Mouse (Mus musculus) liver, postnatal 0 days (tissue): ENCODE results near the gene Esp23. TPM values are rescaled to one million over a fixed set of nuclear protein-coding genes. Genes with fewer than 3 reads are reported as not detected.
"Not testable (repeated sequence)": the region's sequence is repeated elsewhere in the genome, so short reads cannot be mapped to it uniquely, and the experiment has no call there.

Experiments
- ATAC-seq: fragments of 200-750 bp; cut with Nextera tagmentation; 2 replicates; pipeline ENCODE4 v1.8.0; 2017; ENCODE audit warnings: mild to moderate bottlenecking, moderate library complexity
- DNase-seq: peaks from one replicate; pipeline ENCODE4 v3.0.0-alpha.2; 2016
- H3K27ac ChIP-seq: fragments of 300-500 bp; sonication (generic); 2 replicates; pipeline ENCODE4 v1.5.1; 2014; ENCODE audit warnings: antibody characterized with exemption, moderate library complexity, mild to moderate bottlenecking, low read depth
- H3K27me3 ChIP-seq: fragments of 300-500 bp; sonication (generic); 2 replicates; pipeline ENCODE4 v1.6.1; 2014; ENCODE audit warnings: low read length, control low read depth, mixed read lengths; ENCODE audit not compliant: insufficient read depth
- H3K36me3 ChIP-seq: fragments of 300-500 bp; sonication (generic); replicated peaks from 2 replicates; pipeline ENCODE4 v1.6.1; 2014; ENCODE audit warnings: mild to moderate bottlenecking, control low read depth, low read length, moderate library complexity, mixed read lengths; ENCODE audit not compliant: insufficient read depth
- H3K4me1 ChIP-seq: fragments of 300-500 bp; sonication (generic); 2 replicates; pipeline ENCODE4 v1.6.1; 2014; ENCODE audit warnings: antibody characterized with exemption, mild to moderate bottlenecking, control low read depth; ENCODE audit not compliant: insufficient read depth
- H3K4me2 ChIP-seq: fragments of 300-500 bp; sonication (generic); 2 replicates; pipeline ENCODE4 v1.6.1; 2014; ENCODE audit warnings: low read depth, mild to moderate bottlenecking, low read length, moderate library complexity, mixed read lengths
- H3K4me3 ChIP-seq: fragments of 300-500 bp; sonication (generic); 2 replicates; pipeline ENCODE4 v1.5.1; 2014; ENCODE audit warnings: low read depth, low read length
- H3K9ac ChIP-seq: fragments of 300-500 bp; sonication (generic); replicated peaks from 2 replicates; pipeline ENCODE4 v1.6.1; 2014; ENCODE audit warnings: mild to moderate bottlenecking, moderate library complexity
- H3K9me3 ChIP-seq: fragments of 300-500 bp; sonication (generic); 2 replicates; pipeline ENCODE4 v1.6.1; 2016; ENCODE audit warnings: mild to moderate bottlenecking, control low read depth, low read length, mixed read lengths
- CTCF ChIP-seq: sonication (generic); IDR thresholded peaks from 2 replicates; pipeline ENCODE4 v1.5.1; 2016; ENCODE audit warnings: antibody characterized with exemption, low read depth
- EP300 ChIP-seq: IDR thresholded peaks from 2 replicates; pipeline ENCODE4 v1.6.1; 2016; ENCODE audit warnings: antibody characterized with exemption, low read depth, mild to moderate bottlenecking
- WGBS: fragments of 180-500 bp; shearing (Covaris S2); extraction: QIAGEN DNeasy Blood & Tissue Kit; methylation state at CpG from one replicate; pipeline ENCODE4 v1.1.7; 2014; ENCODE audit not compliant: insufficient replicate concordance; 5-methylcytosine and 5-hydroxymethylcytosine counted together
- polyA plus RNA-seq: library from polyadenylated mRNA; unstranded; fragments of >200 nt; fragmentation: Nextera tagmentation; extraction: Ambion mirVana; gene quantifications from 2 replicates; pipeline ENCODE4 v1.2.1, GENCODE M21; 2015

The Esp23 gene
- polyA plus RNA-seq, result not detected in 2 replicates

DNA sequence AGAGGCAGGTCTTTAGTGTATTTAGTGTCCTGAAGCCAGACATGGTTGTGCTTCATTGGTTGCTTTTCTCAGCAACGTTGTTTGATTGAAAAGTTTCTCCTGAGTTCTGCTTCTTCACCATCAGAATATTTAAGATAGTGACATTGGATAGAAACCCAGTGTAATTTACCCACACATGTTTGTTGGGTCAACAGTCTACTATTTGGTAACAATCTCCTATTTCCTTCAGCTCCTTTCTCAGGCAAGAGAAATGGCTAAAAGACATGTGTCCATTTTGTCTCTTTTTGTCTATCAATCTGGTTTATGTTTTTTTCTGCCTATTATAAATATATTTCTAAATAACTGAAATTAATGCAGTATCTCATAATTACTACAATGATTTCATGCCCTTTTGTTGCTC is at the start of gene Esp23:
Gene Esp23, minus strand, starts transcription at position 101 of the 400 bp plus-strand sequence.
- no peak within 1 kb of the TSS for H3K27ac ChIP-seq
- no peak within 1 kb of the TSS for H3K9ac ChIP-seq
- 0 out of 2 replicates have a peak, but pooled peaks cover 3% of the 10 kb centered on the region for H3K9me3 ChIP-seq
- no peaks in the 10 kb centered on the region for H3K36me3 ChIP-seq
- H3K4me3 ChIP-seq, result no peak within 1 kb of the TSS
- no peak within 1 kb of the TSS for H3K4me2 ChIP-seq
- H3K27me3 ChIP-seq, result no peaks in the 10 kb centered on the region
- TF ChIP-seq EP300 (no peak), CTCF (no peak)
- ATAC-seq (no peak), DNase-seq (no peak)
- 14% methylated on average over 1 of the region's 1 CpGs for WGBS
- H3K4me1 ChIP-seq, result no peaks in the 10 kb centered on the region

DNA sequence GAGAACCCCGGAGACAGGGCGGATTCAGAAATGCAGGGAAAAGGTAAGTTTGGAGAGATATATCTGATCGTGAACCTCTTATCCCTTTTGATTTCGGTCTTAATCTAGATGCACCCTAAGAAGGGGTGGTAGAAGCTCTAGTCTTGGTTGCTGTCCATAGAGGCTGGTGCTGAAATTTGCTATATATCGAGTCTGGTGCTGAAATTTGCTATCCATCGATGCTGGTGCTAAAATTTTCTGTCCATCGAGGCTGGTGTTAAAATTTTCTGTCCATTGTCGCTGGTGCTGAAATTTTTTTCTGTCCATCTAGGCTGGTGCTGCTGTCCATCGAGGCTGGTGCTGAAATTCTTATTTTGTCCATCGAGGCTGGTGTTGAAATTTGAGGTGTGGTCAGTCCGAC is 30.3 kb upstream of the Esp23 start:
- H3K4me3 ChIP-seq, H3K4me1 ChIP-seq, H3K27ac ChIP-seq, DNase-seq, H3K9ac ChIP-seq, ATAC-seq, H3K27me3 ChIP-seq, H3K9me3 ChIP-seq, H3K36me3 ChIP-seq, H3K4me2 ChIP-seq: not testable (repeated sequence)
- 70% methylated on average over 11 of the region's 11 CpGs for WGBS

DNA sequence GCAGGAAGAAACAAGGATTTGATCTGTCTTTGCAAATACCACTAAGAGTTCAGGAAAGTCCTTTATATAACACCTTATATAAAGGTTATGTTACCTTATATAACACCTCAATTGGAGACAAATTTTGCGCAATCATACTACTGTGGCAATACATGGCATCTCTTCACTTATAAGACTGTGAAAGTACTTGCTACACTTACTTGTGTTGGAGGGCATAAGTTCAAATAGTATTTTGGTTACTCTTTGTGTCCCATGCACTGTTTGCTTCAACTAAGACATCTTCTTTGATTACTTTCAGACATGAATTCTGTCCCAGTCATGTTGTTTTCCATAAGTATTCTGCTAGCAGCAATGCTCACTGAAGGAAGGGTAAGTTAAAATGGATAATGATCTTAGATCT is 18.2 kb upstream of the Esp23 start, which contains the start of gene Esp22:
Gene Esp22, plus strand, starts transcription at position 301 of the 400 bp plus-strand sequence.
- ATAC-seq (no peak), DNase-seq (no peak)
- TF ChIP-seq CTCF, result no peak
- no peak for TF ChIP-seq EP300
- Histone ChIP-seq H3K27ac (no peak within 1 kb of the TSS), H3K9ac (no peak within 1 kb of the TSS), H3K4me1 (no peaks in the 10 kb centered on the region), H3K4me3 (no peak within 1 kb of the TSS), H3K27me3 (no peaks in the 10 kb centered on the region), H3K36me3 (no peaks in the 10 kb centered on the region), H3K9me3 (no peaks in the 10 kb centered on the region; the same call in none of the 2 replicates), H3K4me2 (no peak within 1 kb of the TSS)
- WGBS, result 87% methylated on average over 1 of the region's 1 CpGs

DNA sequence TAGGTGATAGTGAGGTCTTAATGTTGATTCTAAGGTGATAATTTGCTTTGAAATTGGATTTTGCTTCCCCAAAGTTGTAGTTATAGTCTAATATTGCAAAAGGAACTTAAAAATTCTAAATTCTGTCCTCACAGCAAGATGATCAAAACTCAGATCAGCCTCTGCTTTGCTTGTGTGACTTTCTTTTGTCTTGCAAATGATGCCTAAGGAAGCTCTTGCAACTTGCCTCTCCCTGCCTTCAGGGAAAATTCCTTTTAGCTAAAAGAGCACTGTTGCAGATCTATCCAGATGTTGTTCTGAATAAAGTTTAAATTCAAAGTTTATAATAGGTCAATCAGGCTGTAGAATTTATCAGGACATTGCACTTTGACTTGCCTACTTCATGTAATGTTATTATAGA is 13.2 kb downstream of the Esp23 start:
- no peak for TF ChIP-seq CTCF
- no peak for TF ChIP-seq EP300
- ATAC-seq, result no peak
- H3K27ac ChIP-seq, result no peak overlapping the region

DNA sequence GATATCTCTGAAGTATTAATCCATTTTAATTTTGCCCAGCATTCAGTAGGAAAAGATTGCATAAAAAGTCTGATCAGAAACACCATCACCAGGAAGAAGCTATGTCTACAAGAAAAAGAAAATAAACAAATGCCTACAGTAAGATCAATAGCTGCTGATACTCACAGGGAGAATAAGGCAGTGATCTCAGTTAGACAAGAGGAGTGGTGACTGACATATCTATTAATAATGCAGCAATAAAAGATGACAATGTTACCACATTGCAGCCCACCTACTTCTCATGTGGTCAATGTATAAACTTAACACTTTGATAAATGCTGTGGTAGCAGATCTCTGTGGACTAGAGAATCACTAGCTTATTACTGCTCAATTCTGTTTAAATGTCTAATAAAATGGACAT is 33.6 kb downstream of the Esp23 start, which contains the start of gene Gm21903:
Gene Gm21903, minus strand, starts transcription at position 101 of the 400 bp plus-strand sequence.
- TF ChIP-seq CTCF (no peak), EP300 (no peak)
- H3K9me3 ChIP-seq, result no peaks in the 10 kb centered on the region
- ATAC-seq (no peak), DNase-seq (no peak)
- H3K27ac ChIP-seq, result no peak within 1 kb of the TSS
- H3K9ac ChIP-seq, result no peak within 1 kb of the TSS
- no peak within 1 kb of the TSS for H3K4me3 ChIP-seq
- H3K4me2 ChIP-seq, result no peak within 1 kb of the TSS
- no peaks in the 10 kb centered on the region for H3K36me3 ChIP-seq
- H3K27me3 ChIP-seq, result no peaks in the 10 kb centered on the region
- no peaks in the 10 kb centered on the region for H3K4me1 ChIP-seq

More for the DNA sequence above, 13.2 kb downstream of the Esp23 start:
- 0 out of 2 replicates have a peak, but pooled peaks cover 3% of the 10 kb centered on the region for H3K9me3 ChIP-seq
- H3K9ac ChIP-seq, result no peak overlapping the region
- DNase-seq, result no peak
- H3K4me2 ChIP-seq, result no peak overlapping the region
- no peak overlapping the region for H3K4me3 ChIP-seq
- no peaks in the 10 kb centered on the region for H3K4me1 ChIP-seq
- H3K36me3 ChIP-seq, result no peaks in the 10 kb centered on the region
- no peaks in the 10 kb centered on the region for H3K27me3 ChIP-seq

DNA sequence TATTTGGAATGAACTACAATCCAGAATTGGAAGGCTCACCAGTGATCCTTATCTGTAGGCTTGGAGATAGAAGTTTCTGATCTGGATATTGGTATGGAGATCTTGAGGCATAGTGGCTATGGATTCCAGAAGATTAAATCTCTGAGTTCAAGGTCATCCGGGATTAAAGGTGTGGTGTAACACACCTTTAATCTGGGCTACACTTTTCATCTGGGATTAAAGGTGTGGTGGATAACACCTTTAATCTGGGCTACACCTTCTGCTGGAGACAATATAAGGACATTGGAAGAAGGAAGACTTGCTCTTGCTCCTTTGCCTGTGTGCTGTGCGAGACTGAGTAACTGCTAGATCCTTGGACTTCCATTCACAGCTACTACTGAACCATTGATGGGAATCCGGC is 40.4 kb downstream of the Esp23 start, which contains the start of gene Esp24:
Gene Esp24, plus strand, starts transcription at position 301 of the 400 bp plus-strand sequence.
- H3K36me3 ChIP-seq, H3K4me2 ChIP-seq, H3K4me1 ChIP-seq, H3K27ac ChIP-seq, DNase-seq, H3K9me3 ChIP-seq, ATAC-seq, H3K4me3 ChIP-seq, H3K9ac ChIP-seq, H3K27me3 ChIP-seq: not testable (repeated sequence)
- 73% methylated on average over 3 of the region's 3 CpGs for WGBS

Other genes starting within 250 kb of the Esp23 start
- gene Esp24, start 40.3 kb downstream of the Esp23 start, polyA plus RNA-seq, result not detected in 2 replicates
- not detected in 2 replicates for gene Gm21903, start 33.7 kb downstream of the Esp23 start, polyA plus RNA-seq
- not detected in 2 replicates for gene Esp22, start 18.3 kb upstream of the Esp23 start, polyA plus RNA-seq